Mouse (Mus musculus): ENCODE measurements around the gene Trank1. TPM values are rescaled to one million over a fixed set of nuclear protein-coding genes. Genes with fewer than 3 reads are reported as not detected.
A peak's percentile ranks its signal among the peaks of the same experiment; 100 is the strongest.

Trank1 gene
- total and polyA plus RNA-seq, 2 experiments from 2014 or later: 12.6 to 49.0 TPM

DNA sequence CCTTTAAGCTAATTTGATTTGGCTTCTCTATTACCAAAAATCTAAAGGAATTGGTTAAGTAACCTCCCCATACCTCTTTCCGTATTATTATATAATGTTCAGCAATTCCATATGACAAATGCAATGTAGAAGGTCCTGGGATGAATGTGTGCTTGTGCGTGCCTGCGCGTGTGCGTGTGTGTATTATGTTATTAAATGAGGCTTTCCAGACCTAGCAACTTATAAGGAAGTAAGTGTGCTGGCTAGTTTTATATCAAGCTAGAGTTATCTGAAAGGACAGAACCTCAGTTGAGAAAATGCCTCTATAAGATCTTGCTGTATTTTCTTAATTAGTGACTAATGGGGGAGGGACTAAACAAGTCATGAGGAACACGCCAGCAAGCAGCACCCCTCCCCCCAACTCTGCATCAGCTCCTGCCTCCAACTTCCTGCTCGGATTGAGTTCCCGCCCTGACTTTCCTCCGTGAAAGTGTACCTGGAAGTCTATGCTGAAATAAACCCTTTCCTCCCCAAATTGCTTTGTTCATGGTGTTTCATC, 22.2 kb upstream of the Trank1 start:
- H3K9ac ChIP-seq (replicated peaks; ENCODE audit: low read length): no peak overlapping the region
- no peaks in the 10 kb centered on the region for H3K27me3 ChIP-seq (ENCODE audit: insufficient read depth, low read length)
- H3K9me3 ChIP-seq (ENCODE audit: low read length): no peaks in the 10 kb centered on the region
- H3K4me2 ChIP-seq (ENCODE audit: low read depth, low read length): no peak overlapping the region
- no peak overlapping the region for H3K4me3 ChIP-seq (ENCODE audit: low read length)
- no peak for TF ChIP-seq CTCF (IDR thresholded peaks at IDR 0.05; ENCODE audit: low read depth)
- DNase-seq (ENCODE audit: low spot score) (no peak), ATAC-seq (no peak; the same call in 1 of the 2 replicates)
- H3K4me1 ChIP-seq (ENCODE audit: insufficient read depth, low read length): no peaks in the 10 kb centered on the region
- no peak overlapping the region for H3K27ac ChIP-seq
- WGBS: 56% methylated on average over 9 of the region's 9 CpGs
- no peaks in the 10 kb centered on the region for H3K36me3 ChIP-seq (ENCODE audit: insufficient read depth, low read length)

GRCm38 (mm10) chr9:111289832-111290339, 21.7 kb upstream of the Trank1 start:
- H3K27me3 ChIP-seq (ENCODE audit: insufficient read depth, low read length): no peaks in the 10 kb centered on the region
- H3K4me2 ChIP-seq (ENCODE audit: low read depth, low read length): 0 out of 2 replicates have a peak overlapping the region, but pooled peaks have one; percentile 27
- no peaks in the 10 kb centered on the region for H3K36me3 ChIP-seq (ENCODE audit: insufficient read depth, low read length)
- WGBS: 16% methylated on average over 21 of the region's 21 CpGs
- no peaks in the 10 kb centered on the region for H3K4me1 ChIP-seq (ENCODE audit: insufficient read depth, low read length)
- no peak overlapping the region; the same call in 1 of the 2 replicates for H3K27ac ChIP-seq
- DNase-seq (ENCODE audit: low spot score) (peak; percentile 85), ATAC-seq (peak; percentile 63)
- no peak overlapping the region for H3K9ac ChIP-seq (replicated peaks; ENCODE audit: low read length)
- H3K9me3 ChIP-seq (ENCODE audit: low read length): no peaks in the 10 kb centered on the region
- TF ChIP-seq CTCF (IDR thresholded peaks at IDR 0.05; ENCODE audit: low read depth): peak; percentile 100
- H3K4me3 ChIP-seq (ENCODE audit: low read length): no peak overlapping the region

DNA sequence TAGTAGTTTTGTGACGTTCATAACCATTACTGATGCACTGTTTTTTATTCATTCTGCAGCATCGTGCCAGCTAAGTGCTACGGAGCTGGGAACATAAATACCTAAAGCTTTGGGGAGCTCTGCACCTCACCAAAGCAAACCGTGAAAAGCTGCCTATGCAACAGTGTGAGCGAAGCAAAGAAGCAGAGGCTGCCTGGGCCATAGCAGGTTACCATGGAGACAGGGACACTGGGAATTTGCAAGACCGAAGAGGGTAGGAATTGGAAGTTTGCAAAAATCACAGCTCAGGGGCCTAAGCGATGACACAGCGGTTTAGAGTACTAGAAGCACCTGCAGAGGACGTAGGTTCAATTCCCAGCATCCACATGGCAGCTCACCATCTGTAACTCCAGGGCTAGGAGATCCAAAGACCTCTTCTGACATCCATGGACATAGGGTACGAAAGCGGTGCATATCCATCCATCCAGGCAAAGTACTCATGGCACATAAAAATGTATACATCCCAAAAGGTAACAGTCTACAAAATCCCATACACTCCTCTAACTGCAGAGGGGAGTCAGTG, 20.9 kb upstream of the Trank1 start:
- Histone ChIP-seq H3K27ac (no peak overlapping the region; the same call in 1 of the 2 replicates), H3K4me2 (ENCODE audit: low read depth, low read length) (no peak overlapping the region)

DNA sequence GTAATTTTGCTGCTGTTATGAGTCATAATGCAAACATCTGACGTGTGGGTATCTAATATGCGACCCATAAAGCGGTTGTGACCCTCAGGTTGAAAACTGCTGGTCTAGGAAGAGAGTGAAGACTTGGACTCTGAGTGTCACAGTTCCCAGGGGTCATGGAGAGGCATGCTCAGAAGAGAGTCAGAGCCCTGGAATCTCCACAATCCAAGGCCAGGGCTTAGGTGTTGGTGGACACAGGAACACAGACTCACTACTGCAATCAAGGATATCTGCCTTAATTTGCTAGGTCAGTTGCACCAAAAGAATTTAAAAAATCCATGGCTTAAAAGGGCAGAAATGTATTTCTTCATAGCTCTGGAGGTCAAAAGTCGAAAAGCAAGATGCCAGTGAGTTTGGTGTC, 18.3 kb upstream of the Trank1 start:
- Histone ChIP-seq H3K27ac (no peak overlapping the region), H3K9me3 (ENCODE audit: low read length) (no peaks in the 10 kb centered on the region), H3K4me3 (ENCODE audit: low read length) (no peak overlapping the region), H3K27me3 (ENCODE audit: insufficient read depth, low read length) (no peaks in the 10 kb centered on the region), H3K9ac (replicated peaks; ENCODE audit: low read length) (no peak overlapping the region), H3K36me3 (ENCODE audit: insufficient read depth, low read length) (no peaks in the 10 kb centered on the region), H3K4me1 (ENCODE audit: insufficient read depth, low read length) (no peaks in the 10 kb centered on the region), H3K4me2 (ENCODE audit: low read depth, low read length) (no peak overlapping the region)
- DNase-seq (ENCODE audit: low spot score) (no peak), ATAC-seq (no peak)
- 85% methylated on average over 4 of the region's 4 CpGs for WGBS
- no peak for TF ChIP-seq CTCF (IDR thresholded peaks at IDR 0.05; ENCODE audit: low read depth)

More for the DNA sequence above, 20.9 kb upstream of the Trank1 start:
- Histone ChIP-seq H3K4me3 (ENCODE audit: low read length) (no peak overlapping the region), H3K9me3 (ENCODE audit: low read length) (no peaks in the 10 kb centered on the region), H3K4me1 (ENCODE audit: insufficient read depth, low read length) (no peaks in the 10 kb centered on the region), H3K9ac (replicated peaks; ENCODE audit: low read length) (no peak overlapping the region), H3K27me3 (ENCODE audit: insufficient read depth, low read length) (no peaks in the 10 kb centered on the region), H3K36me3 (ENCODE audit: insufficient read depth, low read length) (no peaks in the 10 kb centered on the region)
- DNase-seq (ENCODE audit: low spot score) (peak; percentile 43), ATAC-seq (peak; percentile 44; the same call in 1 of the 2 replicates)
- 53% methylated on average over 11 of the region's 11 CpGs for WGBS
- TF ChIP-seq CTCF (IDR thresholded peaks at IDR 0.05; ENCODE audit: low read depth): no peak

DNA sequence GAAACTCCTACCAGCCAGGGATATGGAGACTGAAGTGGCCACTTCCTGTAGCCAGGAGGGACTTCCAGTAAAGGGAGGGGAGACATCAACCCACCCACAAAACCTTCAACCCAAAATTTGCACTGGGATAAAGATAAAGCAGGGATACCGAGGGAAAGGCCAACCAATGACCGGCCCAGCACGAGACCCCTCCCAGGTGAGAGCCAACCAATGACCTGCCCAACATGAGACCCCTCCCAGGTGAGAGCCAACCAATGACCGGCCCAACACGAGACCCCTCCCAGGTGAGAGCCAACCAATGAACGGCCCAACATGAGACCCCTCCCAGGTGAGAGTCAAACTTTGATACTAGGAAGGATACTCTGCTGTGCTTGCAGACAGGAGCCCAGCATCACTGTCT, 16.6 kb upstream of the Trank1 start:
- 92% methylated on average over 6 of the region's 6 CpGs for WGBS
- H3K4me1 ChIP-seq (ENCODE audit: insufficient read depth, low read length): no peaks in the 10 kb centered on the region
- H3K4me3 ChIP-seq (ENCODE audit: low read length): no peak overlapping the region
- no peak overlapping the region for H3K27ac ChIP-seq
- ATAC-seq (no peak), DNase-seq (ENCODE audit: low spot score) (no peak)
- H3K9ac ChIP-seq (replicated peaks; ENCODE audit: low read length): no peak overlapping the region
- no peaks in the 10 kb centered on the region for H3K9me3 ChIP-seq (ENCODE audit: low read length)
- no peaks in the 10 kb centered on the region for H3K27me3 ChIP-seq (ENCODE audit: insufficient read depth, low read length)
- no peak overlapping the region for H3K4me2 ChIP-seq (ENCODE audit: low read depth, low read length)
- H3K36me3 ChIP-seq (ENCODE audit: insufficient read depth, low read length): no peaks in the 10 kb centered on the region
- no peak for TF ChIP-seq CTCF (IDR thresholded peaks at IDR 0.05; ENCODE audit: low read depth)

DNA sequence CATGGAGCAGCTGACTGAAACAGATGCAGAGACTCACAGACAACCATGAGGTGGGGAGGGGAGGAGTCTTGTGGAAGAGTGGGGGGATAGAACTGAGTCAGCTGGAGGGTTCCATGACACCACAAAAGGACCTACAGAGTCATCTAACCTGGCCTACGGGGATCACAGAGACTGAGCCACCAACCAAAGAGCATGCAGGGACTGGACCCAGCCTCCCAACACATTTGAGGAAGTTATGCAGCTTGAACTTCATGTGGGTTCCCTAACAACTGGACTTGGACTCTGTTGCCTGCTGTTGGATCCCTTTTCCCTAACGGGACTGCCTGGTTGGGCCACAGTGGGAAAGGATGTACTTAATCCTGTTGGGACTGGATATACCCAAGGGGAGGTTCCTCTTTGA, 16.2 kb upstream of the Trank1 start:
- no peak overlapping the region for H3K9ac ChIP-seq (replicated peaks; ENCODE audit: low read length)
- DNase-seq (ENCODE audit: low spot score) (no peak), ATAC-seq (no peak)
- H3K4me1 ChIP-seq (ENCODE audit: insufficient read depth, low read length): no peaks in the 10 kb centered on the region
- H3K27me3 ChIP-seq (ENCODE audit: insufficient read depth, low read length): no peaks in the 10 kb centered on the region
- no peaks in the 10 kb centered on the region for H3K36me3 ChIP-seq (ENCODE audit: insufficient read depth, low read length)
- WGBS: 70% methylated on average over 2 of the region's 2 CpGs
- no peak overlapping the region for H3K4me2 ChIP-seq (ENCODE audit: low read depth, low read length)
- H3K27ac ChIP-seq: no peak overlapping the region
- H3K9me3 ChIP-seq (ENCODE audit: low read length): no peaks in the 10 kb centered on the region
- H3K4me3 ChIP-seq (ENCODE audit: low read length): no peak overlapping the region
- no peak for TF ChIP-seq CTCF (IDR thresholded peaks at IDR 0.05; ENCODE audit: low read depth)

DNA sequence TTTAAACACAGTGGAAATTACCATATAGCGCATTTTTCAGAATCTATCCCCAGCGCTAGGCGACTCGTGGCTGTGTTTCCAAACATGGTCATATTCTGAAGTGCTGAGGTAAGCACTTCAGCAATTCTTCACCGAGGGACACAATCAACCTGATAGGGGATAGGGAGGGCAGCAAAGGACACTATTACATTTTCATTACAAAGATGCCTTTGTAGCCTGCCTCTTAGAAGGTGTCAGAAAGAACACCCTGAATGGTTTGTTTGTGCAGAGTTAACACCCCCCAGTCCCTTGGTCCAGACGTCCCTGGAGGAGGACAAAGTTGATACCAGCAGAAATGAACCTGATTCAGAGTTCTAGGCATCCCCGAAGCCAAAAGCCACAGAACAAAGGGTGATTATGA, 15.1 kb upstream of the Trank1 start:
- no peak overlapping the region for H3K9ac ChIP-seq (replicated peaks; ENCODE audit: low read length)
- DNase-seq (ENCODE audit: low spot score) (no peak), ATAC-seq (no peak)
- H3K36me3 ChIP-seq (ENCODE audit: insufficient read depth, low read length): no peaks in the 10 kb centered on the region
- H3K27ac ChIP-seq: no peak overlapping the region
- H3K4me1 ChIP-seq (ENCODE audit: insufficient read depth, low read length): no peaks in the 10 kb centered on the region
- H3K4me3 ChIP-seq (ENCODE audit: low read length): no peak overlapping the region
- H3K4me2 ChIP-seq (ENCODE audit: low read depth, low read length): no peak overlapping the region
- no peaks in the 10 kb centered on the region for H3K9me3 ChIP-seq (ENCODE audit: low read length)
- WGBS: 80% methylated on average over 7 of the region's 7 CpGs
- TF ChIP-seq CTCF (IDR thresholded peaks at IDR 0.05; ENCODE audit: low read depth): no peak
- H3K27me3 ChIP-seq (ENCODE audit: insufficient read depth, low read length): no peaks in the 10 kb centered on the region
